Mouse (Mus musculus) intestine, embryonic 14.5 days (tissue): Measurements from ENCODE around the gene Nfe2l1. TPM values are rescaled to one million over a fixed set of nuclear protein-coding genes. Genes with fewer than 3 reads are reported as not detected.
"Not testable (repeated sequence)": the region's sequence is repeated elsewhere in the genome, so short reads cannot be mapped to it uniquely, and the experiment has no call there.

Experiments used
- ATAC-seq: fragments of 200-750 bp; cut with Nextera tagmentation; replicated peaks from 2 replicates; pipeline ENCODE4 v1.8.0; 2017; ENCODE audit warnings: low read depth, moderate number of reproducible peaks, moderate TSS enrichment, moderate library complexity; ENCODE audit not compliant: low FRiP score, low TSS enrichment
- DNase-seq: peaks from one replicate; pipeline ENCODE4 v3.0.0-alpha.2; 2018; ENCODE audit warnings: low spot score
- H3K27ac ChIP-seq: fragments of 300-500 bp; sonication (generic); 2 replicates; pipeline ENCODE4 v1.5.1; 2014; ENCODE audit warnings: low read depth, mild to moderate bottlenecking, control low read depth
- H3K27me3 ChIP-seq: fragments of 300-500 bp; sonication (generic); replicated peaks from 2 replicates; pipeline ENCODE4 v1.6.1; 2014; ENCODE audit warnings: low read length, control low read depth; ENCODE audit not compliant: control insufficient read depth, insufficient read depth
- H3K36me3 ChIP-seq: fragments of 300-500 bp; sonication (generic); 2 replicates; pipeline ENCODE4 v1.6.1; 2014; ENCODE audit warnings: low read length, control low read depth; ENCODE audit not compliant: control insufficient read depth, insufficient read depth
- H3K4me1 ChIP-seq: fragments of 300-500 bp; sonication (generic); replicated peaks from 2 replicates; pipeline ENCODE4 v1.6.1; 2014; ENCODE audit warnings: low read length, control low read depth, mixed read lengths; ENCODE audit not compliant: control insufficient read depth, insufficient read depth
- H3K4me2 ChIP-seq: fragments of 300-500 bp; sonication (generic); 2 replicates; pipeline ENCODE4 v1.6.1; 2014; ENCODE audit warnings: low read length
- H3K4me3 ChIP-seq: fragments of 300-500 bp; sonication (generic); 2 replicates; pipeline ENCODE4 v1.5.1; 2014; ENCODE audit warnings: low read depth, low read length, control low read depth, mixed read lengths
- H3K9ac ChIP-seq: fragments of 300-500 bp; sonication (generic); 2 replicates; pipeline ENCODE4 v1.6.1; 2014; ENCODE audit warnings: mild to moderate bottlenecking, low read length
- H3K9me3 ChIP-seq: fragments of 300-500 bp; sonication (generic); 2 replicates; pipeline ENCODE4 v1.6.1; 2016; ENCODE audit warnings: low read length, control low read depth; ENCODE audit not compliant: control insufficient read depth
- WGBS: fragments of 180-500 bp; shearing (Covaris S2); extraction: QIAGEN DNeasy Blood & Tissue Kit; methylation state at CpG from one replicate; pipeline ENCODE4 v1.1.7; 2014; 5-methylcytosine and 5-hydroxymethylcytosine counted together
- polyA plus RNA-seq: library from polyadenylated mRNA; unstranded; fragments of >200 nt; fragmentation: Nextera tagmentation; extraction: Ambion mirVana; gene quantifications from 2 replicates; pipeline ENCODE4 v1.2.1, GENCODE M21; 2014

Gene Nfe2l1
- polyA plus RNA-seq, 1 experiment from 2014 or later, result 36.0 TPM

DNA sequence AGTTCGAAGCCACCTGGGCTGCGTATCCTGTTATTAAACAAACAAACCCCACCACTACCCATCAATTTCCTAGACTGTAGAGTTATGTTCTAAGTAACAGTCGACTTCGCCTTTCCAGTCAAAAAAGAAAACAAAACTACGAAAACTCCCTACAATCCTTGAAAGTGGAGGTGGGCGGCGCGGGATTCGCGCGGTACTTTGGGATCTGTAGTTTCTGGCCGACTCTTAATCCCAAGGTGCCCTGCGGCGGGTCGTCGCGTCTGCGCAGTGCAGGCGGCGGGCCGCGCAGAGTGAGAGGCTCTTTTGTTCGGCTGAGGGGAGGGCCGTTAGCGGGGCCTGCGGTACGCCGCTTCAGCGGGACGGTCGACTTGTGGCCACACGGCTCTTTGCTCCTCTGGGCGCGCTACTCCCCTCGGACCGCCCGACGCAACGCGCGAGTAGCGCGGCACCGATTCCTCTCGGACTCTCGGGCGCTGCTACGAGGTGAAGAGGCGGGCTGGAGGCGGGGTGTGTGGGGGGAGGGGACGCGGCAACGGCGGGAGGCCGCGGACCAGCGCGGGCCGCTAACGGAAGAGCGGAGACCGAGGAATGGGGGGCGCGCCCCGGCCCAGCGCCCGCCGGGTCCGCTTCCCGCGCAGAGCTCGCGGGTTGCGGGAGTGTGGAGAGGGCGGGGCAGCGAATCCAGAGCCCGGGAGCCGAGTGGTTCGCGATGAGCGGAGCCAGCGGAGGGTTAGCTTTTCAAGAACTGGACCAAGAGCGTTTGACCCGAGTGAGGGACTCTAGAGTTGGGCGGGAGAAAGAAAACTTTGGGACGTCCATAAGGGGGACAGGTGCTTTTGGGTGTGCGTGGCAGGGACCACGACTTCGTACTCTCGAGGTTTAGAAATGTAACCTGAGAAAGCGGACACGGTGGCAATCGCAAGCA is 40.6 kb downstream of the Nfe2l1 start, which contains the start of gene Cbx1:
Gene Cbx1 (plus strand): TSS at position 257 of the 925 bp plus-strand sequence.
- ATAC-seq, result peak; percentile 98

DNA sequence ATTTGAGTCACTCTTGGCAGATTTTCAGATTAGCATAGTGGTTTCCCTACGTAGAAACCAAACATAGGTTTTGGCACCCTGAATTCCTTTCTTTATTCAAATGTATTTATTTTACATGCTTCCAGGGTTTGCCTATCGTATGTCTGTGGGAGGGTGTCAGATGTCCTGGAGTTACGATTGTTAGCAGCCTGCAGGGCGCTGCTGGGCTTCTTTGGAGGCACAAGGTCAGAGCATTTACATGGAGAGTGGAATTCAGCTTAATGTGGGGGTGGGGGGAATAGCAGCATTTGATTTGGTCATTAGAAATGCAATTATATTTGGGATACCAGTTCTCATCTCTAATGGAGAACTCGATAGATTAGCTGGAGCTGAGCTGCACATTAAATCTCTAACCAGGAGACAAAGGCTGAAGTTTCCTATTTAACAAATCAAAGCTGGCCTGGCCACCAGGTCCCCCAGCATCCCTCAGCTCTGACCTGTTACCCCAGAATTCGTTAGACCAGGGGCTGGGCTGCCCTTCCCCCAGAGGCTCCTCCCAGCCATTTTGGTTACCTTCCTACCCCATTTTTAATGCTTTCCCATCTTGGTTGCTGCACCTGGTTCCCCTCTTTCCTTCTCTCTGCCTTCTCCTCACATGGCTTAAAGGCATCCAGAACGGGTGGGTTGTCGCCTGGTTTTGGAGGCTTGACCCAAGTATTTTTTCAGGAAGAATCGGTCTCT is 42.9 kb downstream of the Nfe2l1 start:
- H3K27me3 ChIP-seq, result no peaks in the 10 kb centered on the region
- H3K27ac ChIP-seq, result no peak overlapping the region
- 33% methylated on average over 9 of the region's 9 CpGs for WGBS
- ATAC-seq (no peak), DNase-seq (no peak)
- H3K4me2 ChIP-seq, result no peak overlapping the region
- peaks cover 18% of the 10 kb centered on the region for H3K4me1 ChIP-seq
- H3K4me3 ChIP-seq, result no peak overlapping the region
- H3K9me3 ChIP-seq, result no peaks in the 10 kb centered on the region
- 0 out of 2 replicates have a peak, but pooled peaks cover 8% of the 10 kb centered on the region for H3K36me3 ChIP-seq
- H3K9ac ChIP-seq, result no peak overlapping the region

More for the DNA sequence above, 40.6 kb downstream of the Nfe2l1 start, which contains the start of gene Cbx1:
- under 1% methylated on average over 80 of the region's 93 CpGs for WGBS
- Histone ChIP-seq H3K4me1 (peaks cover 21% of the 10 kb centered on the region), H3K36me3 (0 out of 2 replicates have a peak, but pooled peaks cover 8% of the 10 kb centered on the region), H3K9me3 (no peaks in the 10 kb centered on the region), H3K9ac (peak within 1 kb of the TSS; percentile 89), H3K27ac (peak within 1 kb of the TSS; percentile 95), H3K4me3 (peak within 1 kb of the TSS; percentile 88), H3K4me2 (peak within 1 kb of the TSS; percentile 92), H3K27me3 (no peaks in the 10 kb centered on the region)
- DNase-seq, result peak; percentile 90

- not testable (repeated sequence) for H3K4me1 ChIP-seq, H3K27ac ChIP-seq, H3K9me3 ChIP-seq, H3K27me3 ChIP-seq, H3K9ac ChIP-seq, H3K4me3 ChIP-seq, H3K4me2 ChIP-seq, H3K36me3 ChIP-seq, ATAC-seq
- 14% methylated on average over 7 of the region's 7 CpGs for WGBS
- peak; percentile 89 for DNase-seq
Measured at GRCm38 (mm10) chr11:96784847-96785246, 44.9 kb downstream of the Nfe2l1 start.

GRCm38 (mm10) chr11:96781425-96781824 is 48.3 kb downstream of the Nfe2l1 start:
- H3K4me2 ChIP-seq, result no peak overlapping the region

DNA sequence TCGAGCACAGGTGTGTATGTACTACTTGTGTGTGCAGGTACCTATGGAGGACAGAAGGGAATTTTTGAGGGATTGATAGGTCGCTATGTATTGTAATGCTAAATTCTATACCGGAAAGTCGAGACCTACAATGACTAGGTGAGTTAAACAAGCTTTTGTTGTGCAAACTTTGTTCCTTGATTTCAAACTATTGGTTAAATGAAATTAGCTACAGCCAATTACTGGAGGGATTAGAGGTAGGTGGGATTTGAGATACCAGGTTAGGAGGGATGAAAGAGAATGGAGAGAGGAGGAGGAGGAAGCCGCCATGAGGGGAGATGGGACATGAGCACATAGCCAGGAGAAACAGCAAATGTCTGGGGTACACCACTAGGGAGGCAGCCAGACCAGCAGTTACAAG is 49.5 kb downstream of the Nfe2l1 start:
- Histone ChIP-seq H3K4me3 (no peak overlapping the region), H3K27me3 (no peaks in the 10 kb centered on the region), H3K4me2 (no peak overlapping the region), H3K9me3 (no peaks in the 10 kb centered on the region), H3K36me3 (no peaks in the 10 kb centered on the region), H3K27ac (no peak overlapping the region), H3K4me1 (no peaks in the 10 kb centered on the region; the same call in 1 of the 2 replicates), H3K9ac (no peak overlapping the region)
- DNase-seq, result no peak
- 78% methylated on average over 5 of the region's 5 CpGs for WGBS
- no peak for ATAC-seq

More at GRCm38 (mm10) chr11:96781425-96781824, 48.3 kb downstream of the Nfe2l1 start:
- H3K9me3 ChIP-seq, result no peaks in the 10 kb centered on the region
- 73% methylated on average over 2 of the region's 2 CpGs for WGBS
- ATAC-seq (no peak), DNase-seq (no peak)
- no peak overlapping the region for H3K9ac ChIP-seq
- no peak overlapping the region for H3K27ac ChIP-seq
- no peak overlapping the region for H3K4me3 ChIP-seq
- H3K36me3 ChIP-seq, result no peaks in the 10 kb centered on the region
- H3K27me3 ChIP-seq, result no peaks in the 10 kb centered on the region
- no peaks in the 10 kb centered on the region; the same call in 1 of the 2 replicates for H3K4me1 ChIP-seq

GRCm38 (mm10) chr11:96778061-96778627 is 51.6 kb downstream of the Nfe2l1 start:
- not testable (repeated sequence) for ATAC-seq, DNase-seq, H3K27me3 ChIP-seq, H3K4me1 ChIP-seq, H3K9me3 ChIP-seq
- peak overlapping the region; percentile 62 for H3K4me3 ChIP-seq
- peak overlapping the region; percentile 60 for H3K4me2 ChIP-seq
- peaks cover 12% of the 10 kb centered on the region; the same call in 1 of the 2 replicates for H3K36me3 ChIP-seq
- H3K27ac ChIP-seq, result peak overlapping the region; percentile 28; the same call in 1 of the 2 replicates
- WGBS, result 69% methylated on average over 10 of the region's 10 CpGs
- peak overlapping the region; percentile 29; the same call in 1 of the 2 replicates for H3K9ac ChIP-seq

DNA sequence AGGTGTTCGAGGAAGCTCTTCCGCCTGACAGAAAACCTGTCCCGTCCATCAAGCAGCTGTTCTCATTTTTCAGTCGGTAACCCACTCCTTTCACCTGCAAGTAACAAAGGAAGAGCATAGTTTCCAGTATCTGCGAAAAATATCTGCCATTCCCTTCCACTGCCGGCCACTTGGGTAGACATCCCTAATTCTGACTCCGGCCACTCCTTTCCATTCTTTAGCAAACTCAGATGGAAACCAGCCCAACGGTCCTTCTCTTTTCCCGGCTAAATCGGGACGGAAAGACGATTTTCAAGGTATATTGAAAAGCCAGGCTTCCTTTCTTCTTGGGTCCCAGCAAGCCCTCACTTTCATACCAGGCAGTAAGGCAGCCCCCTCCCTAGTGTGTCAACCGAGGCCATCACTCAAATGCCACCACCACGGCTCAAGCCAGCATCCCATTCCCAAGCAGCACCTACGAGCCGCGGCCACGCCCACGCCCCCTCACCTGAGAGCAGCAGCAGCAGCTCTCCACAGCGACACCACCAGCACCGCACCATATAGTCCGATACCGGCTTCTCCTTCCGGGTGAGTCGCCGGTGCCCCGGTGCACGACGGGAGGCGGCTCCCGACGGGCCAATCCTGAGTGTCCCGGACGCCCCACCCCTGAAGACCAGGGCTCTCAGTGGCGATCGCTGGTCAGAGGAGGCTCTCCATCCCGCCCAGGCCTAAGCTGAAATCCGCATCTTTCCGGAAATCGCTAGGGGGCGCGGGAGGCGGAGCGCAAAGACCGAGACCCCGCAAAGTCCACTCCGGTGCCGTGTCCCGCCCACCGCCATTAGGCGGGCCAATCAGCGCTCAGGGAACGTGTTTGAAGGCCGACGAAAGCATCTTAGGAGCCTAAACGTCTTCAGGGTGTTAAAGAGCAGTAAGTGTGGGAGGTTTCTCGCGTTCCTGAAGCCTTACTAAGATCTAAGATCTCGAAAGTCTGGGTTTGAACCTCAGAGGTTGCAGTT is 52.5 kb downstream of the Nfe2l1 start, which contains the start of gene Snx11:
Gene Snx11 (minus strand): TSS at position 592 of the 995 bp plus-strand sequence.
- peak within 1 kb of the TSS; percentile 51 for H3K9ac ChIP-seq

More for the DNA sequence above, 52.5 kb downstream of the Nfe2l1 start, which contains the start of gene Snx11:
- peak within 1 kb of the TSS; percentile 28; the same call in 1 of the 2 replicates for H3K27ac ChIP-seq
- 1% methylated on average over 59 of the region's 59 CpGs for WGBS
- peak within 1 kb of the TSS; percentile 62 for H3K4me3 ChIP-seq
- H3K4me2 ChIP-seq, result peak within 1 kb of the TSS; percentile 60
- no peaks in the 10 kb centered on the region for H3K9me3 ChIP-seq
- no peaks in the 10 kb centered on the region for H3K27me3 ChIP-seq
- no peaks in the 10 kb centered on the region; the same call in 1 of the 2 replicates for H3K4me1 ChIP-seq
- peak; percentile 97 for DNase-seq
- ATAC-seq, result peak; percentile 100
- peaks cover 21% of the 10 kb centered on the region for H3K36me3 ChIP-seq
